Mouse (Mus musculus) ES-E14 (cell line): Measurements from ENCODE around the gene Spag9. TPM values are rescaled to one million over a fixed set of nuclear protein-coding genes. Genes with fewer than 3 reads are reported as not detected.
"Not testable (repeated sequence)": the region's sequence is repeated elsewhere in the genome, so short reads cannot be mapped to it uniquely, and the experiment has no call there.

Source experiments
- DNase-seq: peaks from one replicate; pipeline ENCODE4 v3.0.0-alpha.2; 2013; ENCODE audit warnings: low read depth, low spot score
- H3K27ac ChIP-seq: 2 replicates; pipeline ENCODE4 v1.5.1; 2012; ENCODE audit warnings: low read depth, mild to moderate bottlenecking, low read length, moderate library complexity, mixed read lengths; ENCODE audit not compliant: poor library complexity, insufficient read depth, severe bottlenecking
- H3K36me3 ChIP-seq: 2 replicates; pipeline ENCODE4 v1.6.1; 2012; ENCODE audit warnings: mild to moderate bottlenecking, low read length, moderate library complexity, mixed read lengths; ENCODE audit not compliant: control insufficient read depth, poor library complexity, insufficient read depth, severe bottlenecking
- H3K4me1 ChIP-seq, 2 experiments: fragments of 150-350 bp in 1 of 2; sonication (generic) in 1 of 2; 2 replicates each; pipeline ENCODE4 v1.6.1; 2012; ENCODE audit warnings: low read length in 2 of 2, mild to moderate bottlenecking in 1 of 2, mixed read lengths in 1 of 2; ENCODE audit not compliant: control insufficient read depth in 2 of 2, insufficient read depth in 2 of 2, poor library complexity in 1 of 2
- H3K4me3 ChIP-seq, 2 experiments: fragments of 150-350 bp in 1 of 2; sonication (generic) in 1 of 2; 2 replicates each; pipeline ENCODE4 v1.5.1; 2012; ENCODE audit warnings: low read length in 2 of 2, low read depth in 1 of 2, mild to moderate bottlenecking in 1 of 2, mixed read lengths in 1 of 2; ENCODE audit not compliant: insufficient read depth in 1 of 2, poor library complexity in 1 of 2, severe bottlenecking in 1 of 2
- H3K9ac ChIP-seq: 2 replicates; pipeline ENCODE4 v1.6.1; 2012; ENCODE audit warnings: low read depth, mild to moderate bottlenecking, low read length, mixed read lengths; ENCODE audit not compliant: poor library complexity, insufficient read depth, severe bottlenecking
- H3K9me3 ChIP-seq: fragments of 150-350 bp; sonication (generic); 2 replicates; pipeline ENCODE4 v1.6.1; 2012; ENCODE audit warnings: low read depth, mild to moderate bottlenecking, low read length; ENCODE audit not compliant: control insufficient read depth, insufficient read depth
- CHD2 ChIP-seq: IDR thresholded peaks from 2 replicates; pipeline ENCODE4 v1.6.1; 2014; ENCODE audit warnings: mild to moderate bottlenecking, low read depth, low read length, inconsistent platforms
- HCFC1 ChIP-seq: IDR thresholded peaks from 2 replicates; pipeline ENCODE4 v1.6.1; 2012; ENCODE audit warnings: low read length, inconsistent platforms, borderline replicate concordance; ENCODE audit not compliant: insufficient read depth
- MAFK ChIP-seq: IDR thresholded peaks from 2 replicates; pipeline ENCODE4 v1.6.1; 2014; ENCODE audit warnings: mild to moderate bottlenecking, low read depth, low read length, inconsistent platforms; ENCODE audit not compliant: insufficient read depth
- ZC3H11A ChIP-seq: IDR thresholded peaks from 2 replicates; pipeline ENCODE4 v1.6.1; 2012; ENCODE audit warnings: low read depth, mild to moderate bottlenecking, inconsistent platforms, low read length, borderline replicate concordance
- ZNF384 ChIP-seq: IDR thresholded peaks from 2 replicates; pipeline ENCODE4 v1.6.1; 2012; ENCODE audit warnings: low read depth, low read length, inconsistent platforms
- in situ Hi-C, 2 experiments: fragments of 600-800 bp; cut with MboI; formaldehyde crosslinking; loops; one replicate each; pipeline ENCODE4 v1.15.1; 2025; ENCODE audit warnings: low sequenced_read_pairs in 2 of 2, inconsistent platforms in 1 of 2; ENCODE audit not compliant: unreplicated experiment in 2 of 2
- total RNA-seq: library from RNA; depleted of rRNA; stranded (reverse); fragments of 300-350 nt; gene quantifications from 2 replicates; pipeline ENCODE4 v1.2.3, GENCODE M21; 2012

The Spag9 gene
- total RNA-seq, 1 experiment: 20.9 TPM

DNA sequence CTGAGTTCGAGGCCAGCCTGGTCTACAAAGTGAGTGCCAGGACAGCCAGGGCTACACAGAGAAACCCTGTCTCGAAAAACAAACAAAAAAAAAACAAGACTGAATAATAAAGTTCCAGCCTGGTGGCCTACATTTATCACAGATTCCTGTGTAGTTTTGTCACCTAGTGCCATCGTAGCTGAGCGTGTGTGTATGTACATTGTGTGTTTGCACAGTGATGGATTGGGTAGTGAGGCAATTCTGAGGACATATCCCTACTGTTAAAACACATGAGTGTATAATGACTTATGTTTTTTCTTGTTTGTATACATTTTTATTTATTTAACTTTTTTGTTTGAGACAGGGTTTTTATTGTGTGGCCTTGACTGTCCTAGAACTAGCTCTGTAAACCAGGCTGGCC lies 30.4 kb downstream of the Spag9 start:
- no peak for DNase-seq
- in situ Hi-C loops: no loop called here

GRCm38 (mm10) chr11:94032084-94032483 lies 36.2 kb downstream of the Spag9 start:
- Histone ChIP-seq H3K4me3 (no peak overlapping the region), H3K4me1 (no peaks in the 10 kb centered on the region)
- in situ Hi-C loops: no loop called here

More for the DNA sequence above, 30.4 kb downstream of the Spag9 start:
- Histone ChIP-seq H3K36me3 (no peaks in the 10 kb centered on the region), H3K9me3 (no peaks in the 10 kb centered on the region), H3K4me1 (no peaks in the 10 kb centered on the region), H3K27ac (no peak overlapping the region), H3K4me3 (no peak overlapping the region), H3K9ac (no peak overlapping the region)
- TF ChIP-seq CHD2: no peak
- TF ChIP-seq ZNF384: no peak

GRCm38 (mm10) chr11:94032971-94033370 lies 37.1 kb downstream of the Spag9 start:
- Histone ChIP-seq H3K27ac (no peak overlapping the region), H3K36me3 (no peaks in the 10 kb centered on the region), H3K9me3 (no peaks in the 10 kb centered on the region), H3K9ac (no peak overlapping the region), H3K4me1 (no peaks in the 10 kb centered on the region), H3K4me3 (no peak overlapping the region)
- TF ChIP-seq CHD2: no peak
- DNase-seq: no peak
- in situ Hi-C loops: no loop called here

More at GRCm38 (mm10) chr11:94032084-94032483, 36.2 kb downstream of the Spag9 start:
- Histone ChIP-seq H3K9ac (no peak overlapping the region), H3K36me3 (no peaks in the 10 kb centered on the region), H3K27ac (no peak overlapping the region), H3K9me3 (no peaks in the 10 kb centered on the region)
- TF ChIP-seq CHD2 (no peak), ZC3H11A (no peak), ZNF384 (no peak), HCFC1 (no peak), MAFK (no peak)
- DNase-seq: no peak

GRCm38 (mm10) chr11:94035974-94036373 lies 40.1 kb downstream of the Spag9 start:
- Histone ChIP-seq H3K4me1 (no peaks in the 10 kb centered on the region), H3K9me3 (no peaks in the 10 kb centered on the region), H3K9ac (no peak overlapping the region), H3K4me3 (no peak overlapping the region), H3K36me3 (no peaks in the 10 kb centered on the region), H3K27ac (no peak overlapping the region)
- in situ Hi-C loops: no loop called here
- TF ChIP-seq ZNF384 (no peak), ZC3H11A (peak; percentile 51; the same call in 1 of the 2 replicates)
- peak; percentile 44 for DNase-seq

DNA sequence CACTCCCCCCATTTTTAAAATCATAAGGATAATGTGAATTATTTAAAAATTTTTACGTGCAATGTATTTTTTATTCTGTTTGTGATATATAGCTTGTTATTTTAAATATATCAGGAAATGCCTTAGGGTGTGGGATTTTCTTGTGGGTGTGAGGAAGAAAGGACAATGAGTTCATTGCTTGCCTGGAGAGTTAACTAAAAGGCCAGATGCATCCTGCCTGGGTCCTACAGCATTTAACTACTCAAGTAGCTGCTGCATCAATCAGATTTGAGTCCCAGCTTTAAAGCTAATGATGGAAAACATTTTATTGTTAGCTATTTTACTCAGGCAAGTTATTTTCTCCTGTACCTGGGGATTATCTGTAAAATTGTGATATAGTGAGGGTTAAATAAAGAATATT lies 45.6 kb downstream of the Spag9 start:
- H3K4me3 ChIP-seq: no peak overlapping the region
- no peak for DNase-seq
- H3K9ac ChIP-seq: no peak overlapping the region
- peaks cover 2 to 5% of the 10 kb centered on the region in 2 experiments; a peak in 3 of 4 replicates for H3K4me1 ChIP-seq
- TF ChIP-seq CHD2 (no peak), HCFC1 (no peak)
- H3K9me3 ChIP-seq: no peaks in the 10 kb centered on the region
- H3K36me3 ChIP-seq: no peaks in the 10 kb centered on the region
- no peak overlapping the region for H3K27ac ChIP-seq
- in situ Hi-C loops: no loop called here

- in situ Hi-C loops, H3K9me3 ChIP-seq, DNase-seq, H3K36me3 ChIP-seq, H3K9ac ChIP-seq, H3K27ac ChIP-seq, H3K4me1 ChIP-seq, H3K4me3 ChIP-seq: not testable (repeated sequence)
These were observed 46.4 kb downstream of the Spag9 start for GRCm38 (mm10) chr11:94042301-94042700.
